Mouse (Mus musculus): ENCODE results near the gene 2300002M23Rik. TPM values are rescaled to one million over a fixed set of nuclear protein-coding genes. Genes with fewer than 3 reads are reported as not detected.

2300002M23Rik gene
- polyA plus RNA-seq, 1 experiment from 2014 or later, result not detected

GRCm38 (mm10) chr17:35617127-35617526 lies 49.9 kb downstream of the 2300002M23Rik start:
- Histone ChIP-seq H3K9ac (ENCODE audit: low read length) (no peak overlapping the region), H3K36me3 (ENCODE audit: control insufficient read depth, insufficient read depth, low read length) (no peaks in the 10 kb centered on the region), H3K27me3 (replicated peaks; ENCODE audit: control insufficient read depth, insufficient read depth, low read length) (no peaks in the 10 kb centered on the region), H3K4me1 (ENCODE audit: control insufficient read depth, insufficient read depth, low read length) (no peaks in the 10 kb centered on the region), H3K4me3 (ENCODE audit: low read depth, low read length) (no peak overlapping the region), H3K27ac (ENCODE audit: low read depth, low read length) (no peak overlapping the region), H3K4me2 (ENCODE audit: low read length) (no peak overlapping the region), H3K9me3 (replicated peaks; ENCODE audit: control insufficient read depth, low read length) (no peaks in the 10 kb centered on the region)
- 79% methylated on average over 4 of the region's 4 CpGs for WGBS
- DNase-seq (ENCODE audit: low spot score), result no peak
- no peak for ATAC-seq

Other genes starting within 250 kb of the 2300002M23Rik start
- gene H2-Q1, start 247.0 kb upstream of the 2300002M23Rik start, polyA plus RNA-seq (2014; fragmentation: Nextera tagmentation; extraction: Ambion mirVana), result 0.46 TPM in 1 of 2 replicates, not detected in the other
- gene H2-Q2, start 225.2 kb upstream of the 2300002M23Rik start, polyA plus RNA-seq (2014; fragmentation: Nextera tagmentation; extraction: Ambion mirVana), result 1.1 and 2.1 TPM in 2 replicates
- gene H2-Q4, start 187.8 kb upstream of the 2300002M23Rik start, polyA plus RNA-seq (2014; fragmentation: Nextera tagmentation; extraction: Ambion mirVana), result 0.54 and 0.60 TPM in 2 replicates
- gene H2-Q6, start 142.6 kb upstream of the 2300002M23Rik start, polyA plus RNA-seq (2014; fragmentation: Nextera tagmentation; extraction: Ambion mirVana), result 0.28 and 0.38 TPM in 2 replicates
- 1.5 and 2.0 TPM in 2 replicates for gene H2-Q7, start 128.3 kb upstream of the 2300002M23Rik start, polyA plus RNA-seq (2014; fragmentation: Nextera tagmentation; extraction: Ambion mirVana)
- gene H2-Q10, start 97.4 kb upstream of the 2300002M23Rik start, polyA plus RNA-seq (2014; fragmentation: Nextera tagmentation; extraction: Ambion mirVana), result 0.23 TPM in 1 of 2 replicates, not detected in the other
- 0.20 TPM in 1 of 2 replicates, not detected in the other for gene Pou5f1, start 61.4 kb upstream of the 2300002M23Rik start, polyA plus RNA-seq (2014; fragmentation: Nextera tagmentation; extraction: Ambion mirVana)
- 40.8 and 48.8 TPM in 2 replicates for gene Tcf19, start 50.6 kb upstream of the 2300002M23Rik start, polyA plus RNA-seq (2014; fragmentation: Nextera tagmentation; extraction: Ambion mirVana)
- gene Cchcr1, start 50.4 kb upstream of the 2300002M23Rik start, polyA plus RNA-seq (2014; fragmentation: Nextera tagmentation; extraction: Ambion mirVana), result 4.7 and 6.5 TPM in 2 replicates
- 0.28 and 0.36 TPM in 2 replicates for gene Psors1c2, start 34.2 kb upstream of the 2300002M23Rik start, polyA plus RNA-seq (2014; fragmentation: Nextera tagmentation; extraction: Ambion mirVana)
- gene Cdsn, start 15.3 kb upstream of the 2300002M23Rik start, polyA plus RNA-seq (2014; fragmentation: Nextera tagmentation; extraction: Ambion mirVana), result 0.06 TPM in 1 of 2 replicates, not detected in the other
- 0.51 TPM in 1 of 2 replicates, not detected in the other for gene Sfta2, start 34.1 kb downstream of the 2300002M23Rik start, polyA plus RNA-seq (2014; fragmentation: Nextera tagmentation; extraction: Ambion mirVana)
- not detected in 2 replicates for gene Gm9573, start 59.2 kb downstream of the 2300002M23Rik start, polyA plus RNA-seq (2014; fragmentation: Nextera tagmentation; extraction: Ambion mirVana)
- not detected in 2 replicates for gene Mucl3, start 76.2 kb downstream of the 2300002M23Rik start, polyA plus RNA-seq (2014; fragmentation: Nextera tagmentation; extraction: Ambion mirVana)
- 9.3 and 11.5 TPM in 2 replicates for gene Vars2, start 100.1 kb downstream of the 2300002M23Rik start, polyA plus RNA-seq (2014; fragmentation: Nextera tagmentation; extraction: Ambion mirVana)
- 36.9 and 38.2 TPM in 2 replicates for gene Gtf2h4, start 106.3 kb downstream of the 2300002M23Rik start, polyA plus RNA-seq (2014; fragmentation: Nextera tagmentation; extraction: Ambion mirVana)
- gene Ddr1, start 137.2 kb downstream of the 2300002M23Rik start, polyA plus RNA-seq (2014; fragmentation: Nextera tagmentation; extraction: Ambion mirVana), result 62.0 and 74.5 TPM in 2 replicates